Mouse (Mus musculus) neural tube, embryonic 15.5 days (tissue): ENCODE results near the gene Taf15. TPM values are rescaled to one million over a fixed set of nuclear protein-coding genes. Genes with fewer than 3 reads are reported as not detected.
"Not testable (repeated sequence)": the region's sequence is repeated elsewhere in the genome, so short reads cannot be mapped to it uniquely, and the experiment has no call there.

Source experiments
- ATAC-seq: fragments of 200-750 bp; cut with Nextera tagmentation; 2 replicates; pipeline ENCODE4 v1.8.0; 2017; ENCODE audit warnings: mild to moderate bottlenecking, moderate TSS enrichment, moderate library complexity; ENCODE audit not compliant: low FRiP score
- H3K27ac ChIP-seq: fragments of 300-500 bp; sonication (generic); replicated peaks from 2 replicates; pipeline ENCODE4 v1.5.1; 2015; ENCODE audit warnings: mild to moderate bottlenecking, inconsistent platforms
- H3K27me3 ChIP-seq: fragments of 300-500 bp; sonication (generic); replicated peaks from 2 replicates; pipeline ENCODE4 v1.6.1; 2015; ENCODE audit warnings: inconsistent platforms
- H3K36me3 ChIP-seq: fragments of 300-500 bp; sonication (generic); 2 replicates; pipeline ENCODE4 v1.6.1; 2015; ENCODE audit warnings: inconsistent platforms
- H3K4me1 ChIP-seq: fragments of 300-500 bp; sonication (generic); 2 replicates; pipeline ENCODE4 v1.6.1; 2015; ENCODE audit warnings: inconsistent platforms
- H3K4me2 ChIP-seq: fragments of 300-500 bp; sonication (generic); 2 replicates; pipeline ENCODE4 v1.6.1; 2015; ENCODE audit warnings: inconsistent platforms, mild to moderate bottlenecking, moderate library complexity
- H3K4me3 ChIP-seq: fragments of 300-500 bp; sonication (generic); replicated peaks from 2 replicates; pipeline ENCODE4 v1.5.1; 2015; ENCODE audit warnings: mild to moderate bottlenecking, inconsistent platforms
- H3K9ac ChIP-seq: fragments of 300-500 bp; sonication (generic); replicated peaks from 2 replicates; pipeline ENCODE4 v1.6.1; 2015; ENCODE audit warnings: mild to moderate bottlenecking, inconsistent platforms
- H3K9me3 ChIP-seq: fragments of 300-500 bp; sonication (generic); replicated peaks from 2 replicates; pipeline ENCODE4 v1.6.1; 2016; ENCODE audit warnings: inconsistent platforms
- WGBS: fragments of 180-500 bp; shearing (Covaris S2); methylation state at CpG from one replicate; pipeline ENCODE4 v1.1.7; 2015; ENCODE audit warnings: mixed read lengths; 5-methylcytosine and 5-hydroxymethylcytosine counted together
- polyA plus RNA-seq: library from polyadenylated mRNA; unstranded; fragments of >200 nt; fragmentation: Nextera tagmentation; extraction: Ambion mirVana; gene quantifications from 2 replicates; pipeline ENCODE4 v1.2.1, GENCODE M21; 2015

Taf15 gene
- polyA plus RNA-seq, 1 experiment from 2014 or later: 14.1 TPM

GRCm38 (mm10) chr11:83544214-83544613, 71.3 kb downstream of the Taf15 start:
- Histone ChIP-seq H3K4me3 (no peak overlapping the region), H3K27ac (no peak overlapping the region), H3K9ac (no peak overlapping the region), H3K9me3 (no peaks in the 10 kb centered on the region), H3K27me3 (no peaks in the 10 kb centered on the region), H3K4me1 (no peaks in the 10 kb centered on the region), H3K4me2 (no peak overlapping the region), H3K36me3 (no peaks in the 10 kb centered on the region)
- 80% methylated on average over 3 of the region's 3 CpGs for WGBS
- no peak for ATAC-seq

- Histone ChIP-seq H3K36me3 (no peaks in the 10 kb centered on the region), H3K9ac (no peak overlapping the region), H3K9me3 (no peaks in the 10 kb centered on the region), H3K27ac (no peak overlapping the region), H3K4me2 (no peak overlapping the region), H3K4me3 (no peak overlapping the region), H3K27me3 (no peaks in the 10 kb centered on the region), H3K4me1 (no peaks in the 10 kb centered on the region)
- no peak for ATAC-seq
- 88% methylated on average over 5 of the region's 5 CpGs for WGBS
Observed at GRCm38 (mm10) chr11:83550186-83550632, 77.3 kb downstream of the Taf15 start.

GRCm38 (mm10) chr11:83551037-83551436, 78.2 kb downstream of the Taf15 start:
- H3K9me3 ChIP-seq, H3K9ac ChIP-seq, H3K4me2 ChIP-seq, ATAC-seq, H3K36me3 ChIP-seq, H3K27ac ChIP-seq, H3K4me3 ChIP-seq, H3K4me1 ChIP-seq, H3K27me3 ChIP-seq: not testable (repeated sequence)
- 82% methylated on average over 7 of the region's 7 CpGs for WGBS

- 89% methylated on average over 5 of the region's 5 CpGs for WGBS
- Histone ChIP-seq H3K4me2 (no peak overlapping the region), H3K9ac (no peak overlapping the region), H3K4me3 (no peak overlapping the region), H3K27ac (no peak overlapping the region), H3K4me1 (peaks cover 3% of the 10 kb centered on the region; the same call in 1 of the 2 replicates), H3K9me3 (no peaks in the 10 kb centered on the region), H3K27me3 (no peaks in the 10 kb centered on the region), H3K36me3 (no peaks in the 10 kb centered on the region)
- ATAC-seq: no peak
Observed at GRCm38 (mm10) chr11:83551668-83552067, 78.8 kb downstream of the Taf15 start.

Other genes with a start within 250 kb of the Taf15 start
- 0.09 TPM in 1 of 2 replicates, not detected in the other for gene Slfn14, start 186.4 kb upstream of the Taf15 start, polyA plus RNA-seq
- gene Ap2b1, start 174.1 kb upstream of the Taf15 start, polyA plus RNA-seq: 100 and 101 TPM in 2 replicates
- gene Pex12, start 170.5 kb upstream of the Taf15 start, polyA plus RNA-seq: 14.6 and 16.8 TPM in 2 replicates
- gene Rasl10b, start 63.9 kb upstream of the Taf15 start, polyA plus RNA-seq: 38.3 and 52.2 TPM in 2 replicates
- gene Gas2l2, start 43.6 kb upstream of the Taf15 start, polyA plus RNA-seq: 0.37 and 0.41 TPM in 2 replicates
- gene 1700020L24Rik, start 35.4 kb upstream of the Taf15 start, polyA plus RNA-seq: 0.37 and 0.54 TPM in 2 replicates
- gene Mmp28, start 10.0 kb upstream of the Taf15 start, polyA plus RNA-seq: 3.9 and 4.6 TPM in 2 replicates
- gene Heatr9, start 49.1 kb downstream of the Taf15 start, polyA plus RNA-seq: not detected in 2 replicates
- gene Ccl5, start 57.4 kb downstream of the Taf15 start, polyA plus RNA-seq: 5.1 TPM in 1 of 2 replicates, not detected in the other
- gene Ccl9, start 105.5 kb downstream of the Taf15 start, polyA plus RNA-seq: 2.7 and 4.5 TPM in 2 replicates
- 2.8 and 4.4 TPM in 2 replicates for gene Ccl6, start 120.0 kb downstream of the Taf15 start, polyA plus RNA-seq
- gene Rpl9-ps1, start 172.5 kb downstream of the Taf15 start, polyA plus RNA-seq: not detected in 2 replicates
- gene Ccl3, start 176.3 kb downstream of the Taf15 start, polyA plus RNA-seq: 0.91 and 1.9 TPM in 2 replicates
- gene Ccl4, start 189.5 kb downstream of the Taf15 start, polyA plus RNA-seq: 1.1 and 1.5 TPM in 2 replicates
- gene Wfdc17, start 230.9 kb downstream of the Taf15 start, polyA plus RNA-seq: 0.84 and 1.1 TPM in 2 replicates
- 0.91 TPM in 1 of 2 replicates, not detected in the other for gene Wfdc18, start 235.9 kb downstream of the Taf15 start, polyA plus RNA-seq